Mouse (Mus musculus) bone marrow, adult 2 months (tissue): ENCODE measurements at regions not wholly inside any gene's neighbourhood (a gene's known extent, or its start where the extent isn't known, plus 50 kb on each side); places are given as distances from the start of the nearest gene placed in this dataset.

Experiments used
- H3K27ac ChIP-seq: fragments of 200-500 bp; 2 replicates; pipeline ENCODE4 v1.5.1; 2012; ENCODE audit warnings: low read depth, mild to moderate bottlenecking, control low read depth, inconsistent platforms, low read length; ENCODE audit not compliant: control insufficient read depth, poor library complexity, insufficient read depth
- H3K4me1 ChIP-seq: fragments of 200-500 bp; 2 replicates; pipeline ENCODE4 v1.6.1; 2011; ENCODE audit warnings: low read length; ENCODE audit not compliant: control insufficient read depth, insufficient read depth
- H3K4me3 ChIP-seq: fragments of 200-500 bp; replicated peaks from 2 replicates; pipeline ENCODE3; 2011; ENCODE audit warnings: mild to moderate bottlenecking, low read depth, low read length, control low read depth; ENCODE audit not compliant: control insufficient read depth
- CTCF ChIP-seq: fragments of 200-500 bp; IDR thresholded peaks from 2 replicates; pipeline ENCODE4 v1.5.1; 2011; ENCODE audit warnings: low read length, control low read depth; ENCODE audit not compliant: control insufficient read depth, insufficient read depth
- POLR2A ChIP-seq: fragments of 200-500 bp; IDR thresholded peaks from 2 replicates; pipeline ENCODE4 v1.6.1; 2011; ENCODE audit warnings: low read depth, mild to moderate bottlenecking, control low read depth, low read length, borderline replicate concordance; ENCODE audit not compliant: control insufficient read depth
- WGBS: fragments of 180-500 bp; shearing (Covaris S2); methylation state at CpG from one replicate; pipeline ENCODE4 v1.1.7; 2018; 5-methylcytosine and 5-hydroxymethylcytosine counted together

DNA sequence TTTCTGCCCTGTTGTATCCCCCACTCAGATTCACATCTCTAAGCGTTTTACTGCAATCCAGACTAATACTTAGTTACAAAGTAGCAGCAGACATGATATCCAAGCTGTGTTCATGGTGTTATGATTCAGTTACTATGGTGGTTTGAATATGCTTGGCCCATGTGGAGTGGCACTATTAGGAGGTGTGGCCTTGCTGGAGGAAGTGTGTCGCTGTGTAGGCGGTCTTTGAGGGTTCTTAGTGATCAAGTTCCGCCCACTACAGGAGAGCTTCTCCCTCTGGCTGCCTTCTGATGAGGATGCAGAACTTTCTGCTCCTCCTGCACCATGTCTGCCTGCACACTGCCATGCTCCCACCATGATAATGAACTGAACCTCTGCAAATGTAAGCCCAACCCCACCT, 162.8 kb downstream of the Gadd45g start:
- Histone ChIP-seq H3K4me3 (no peak overlapping the region), H3K4me1 (no peaks in the 10 kb centered on the region), H3K27ac (no peak overlapping the region)
- 73% methylated on average over 4 of the region's 4 CpGs for WGBS
- no peak for TF ChIP-seq CTCF
- no peak for TF ChIP-seq POLR2A

DNA sequence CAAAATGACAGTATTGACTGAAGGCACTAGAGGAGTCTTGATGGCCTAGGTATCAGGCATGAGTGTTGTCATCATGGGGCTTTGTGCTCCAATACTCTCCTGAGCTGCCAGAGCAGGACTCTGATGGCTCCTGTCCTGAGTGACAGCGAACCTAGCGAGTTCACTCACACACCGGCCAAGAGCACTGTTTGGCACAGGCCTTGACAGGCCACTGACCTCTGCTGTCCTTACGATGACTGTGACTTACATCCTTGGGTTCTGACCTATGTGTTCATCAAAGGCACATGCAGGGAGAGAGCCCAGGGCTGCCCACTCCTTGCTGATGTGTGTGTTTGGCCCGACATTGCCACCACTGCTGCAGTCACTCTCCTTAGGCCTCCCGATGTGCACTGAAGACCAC, 163.3 kb downstream of the Gadd45g start:
- Histone ChIP-seq H3K4me1 (no peaks in the 10 kb centered on the region), H3K4me3 (no peak overlapping the region), H3K27ac (no peak overlapping the region)
- TF ChIP-seq POLR2A: no peak
- no peak for TF ChIP-seq CTCF
- WGBS: 90% methylated on average over 6 of the region's 6 CpGs

DNA sequence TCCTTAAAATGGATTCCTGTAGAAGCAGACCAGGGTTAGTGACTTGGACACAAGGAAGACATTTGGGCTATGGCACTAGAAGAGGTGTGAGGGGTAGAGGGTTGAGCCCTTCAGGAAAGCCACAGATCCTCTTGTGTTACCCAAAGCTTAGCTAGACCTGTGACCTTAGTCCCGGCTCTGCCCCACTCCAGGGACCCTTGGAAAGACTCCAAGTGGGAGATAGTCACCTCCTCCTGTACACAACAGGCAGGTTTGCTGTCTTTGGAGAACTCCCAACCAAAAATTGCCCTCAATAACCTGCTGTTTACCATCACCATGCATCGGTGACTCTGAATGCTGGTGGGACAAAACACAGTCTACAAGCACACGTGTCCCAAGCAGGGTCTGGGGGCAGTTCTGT, 164.5 kb downstream of the Gadd45g start:
- WGBS: 74% methylated on average over 3 of the region's 3 CpGs
- no peak for TF ChIP-seq POLR2A
- no peak for TF ChIP-seq CTCF
- H3K4me1 ChIP-seq: no peaks in the 10 kb centered on the region

DNA sequence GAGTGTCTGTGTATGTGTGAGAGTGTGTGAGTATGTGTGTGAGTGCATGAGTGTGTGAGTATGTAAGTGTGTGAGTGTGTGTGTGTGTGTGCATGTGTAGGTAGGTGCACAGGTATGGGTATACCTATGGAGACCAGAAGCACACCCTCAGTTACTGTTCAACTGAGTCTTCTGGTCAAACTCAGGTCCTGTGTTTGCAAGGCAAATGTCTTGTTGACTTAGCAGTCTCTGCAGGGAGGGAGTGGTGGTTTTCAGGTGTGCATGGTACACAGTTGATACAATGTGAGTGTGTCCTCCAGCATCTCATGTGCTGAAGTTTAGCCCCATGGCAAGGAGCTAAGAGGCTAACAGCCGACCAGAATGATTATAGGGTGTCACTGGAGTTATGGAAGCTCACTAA, 166.7 kb downstream of the Gadd45g start:
- H3K4me3 ChIP-seq: no peak overlapping the region
- no peaks in the 10 kb centered on the region; the same call in 1 of the 2 replicates for H3K4me1 ChIP-seq
- no peak for TF ChIP-seq POLR2A
- H3K27ac ChIP-seq: no peak overlapping the region
- WGBS: 70% methylated on average over 1 of the region's 1 CpGs

More for the DNA sequence above, 164.5 kb downstream of the Gadd45g start:
- Histone ChIP-seq H3K27ac (no peak overlapping the region), H3K4me3 (no peak overlapping the region)

DNA sequence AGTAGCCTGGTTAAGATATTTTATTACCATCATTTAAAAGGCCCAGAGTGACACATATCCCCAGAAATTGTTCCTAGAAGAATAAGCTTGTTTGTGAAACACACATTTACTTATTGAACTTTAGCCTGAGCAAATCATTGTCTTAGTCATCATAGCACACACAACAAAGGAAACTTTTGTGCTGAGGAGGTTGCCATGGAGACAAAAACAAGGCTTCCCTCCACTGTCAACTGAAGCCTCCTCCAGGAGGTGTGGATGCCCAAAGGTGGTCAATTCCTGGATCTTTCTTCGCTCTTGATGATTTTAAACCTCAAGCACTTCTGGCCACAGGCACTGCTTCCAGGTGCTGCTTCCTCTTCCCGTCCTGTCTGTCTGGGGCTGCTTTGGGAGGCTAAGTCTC, 167.3 kb downstream of the Gadd45g start:
- H3K4me1 ChIP-seq: no peaks in the 10 kb centered on the region; the same call in 1 of the 2 replicates
- no peak for TF ChIP-seq POLR2A
- no peak for TF ChIP-seq CTCF
- WGBS: 64% methylated on average over 2 of the region's 2 CpGs
- H3K27ac ChIP-seq: no peak overlapping the region
- H3K4me3 ChIP-seq: no peak overlapping the region

DNA sequence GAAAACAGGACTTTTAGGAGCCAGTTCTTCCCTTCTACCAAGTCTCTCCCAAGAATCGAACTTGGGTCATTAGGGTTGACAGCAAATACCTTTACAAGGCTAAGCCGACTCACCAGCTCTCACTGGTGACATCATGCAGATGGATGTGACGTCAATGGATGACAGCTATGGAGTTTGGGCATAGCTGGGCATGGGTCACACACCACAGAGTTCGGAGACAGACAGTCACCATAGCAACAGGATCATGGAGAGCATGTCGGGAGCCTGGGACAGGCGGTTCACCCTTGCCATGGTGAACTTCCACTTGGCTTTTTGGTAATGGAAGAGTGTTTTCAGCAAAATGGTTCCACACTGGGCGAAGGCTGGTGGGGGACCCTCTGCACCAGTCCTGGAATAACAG, 168.1 kb downstream of the Gadd45g start:
- 84% methylated on average over 7 of the region's 7 CpGs for whole genome bisulfite sequencing
- H3K27ac ChIP-seq: no peak overlapping the region
- no peak for TF ChIP-seq CTCF
- no peak for TF ChIP-seq POLR2A
- no peaks in the 10 kb centered on the region; the same call in 1 of the 2 replicates for H3K4me1 ChIP-seq
- no peak overlapping the region for H3K4me3 ChIP-seq

DNA sequence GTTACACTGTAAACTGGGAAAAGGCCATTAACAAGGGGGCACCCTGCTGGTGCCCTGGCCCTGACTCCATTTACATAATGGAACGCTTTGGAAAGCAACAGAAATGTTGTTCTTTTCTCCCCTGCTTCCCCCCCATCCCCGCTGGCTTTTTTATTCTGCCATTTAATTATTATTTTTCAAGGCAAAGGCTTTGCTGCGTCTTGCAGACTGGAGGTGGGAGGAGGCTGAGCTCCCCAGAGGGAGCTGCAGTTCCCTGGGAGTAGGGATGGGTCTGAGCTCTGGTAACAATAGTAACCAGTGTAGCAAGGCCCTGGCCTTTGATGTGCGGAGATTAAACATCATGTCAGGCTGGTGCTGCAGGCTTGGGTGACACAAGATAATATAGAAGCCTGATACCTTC, 168.6 kb downstream of the Gadd45g start:
- WGBS: 79% methylated on average over 4 of the region's 4 CpGs
- H3K4me1 ChIP-seq: no peaks in the 10 kb centered on the region; the same call in 1 of the 2 replicates
- no peak overlapping the region for H3K4me3 ChIP-seq
- no peak overlapping the region for H3K27ac ChIP-seq
- TF ChIP-seq POLR2A (no peak), CTCF (no peak)

DNA sequence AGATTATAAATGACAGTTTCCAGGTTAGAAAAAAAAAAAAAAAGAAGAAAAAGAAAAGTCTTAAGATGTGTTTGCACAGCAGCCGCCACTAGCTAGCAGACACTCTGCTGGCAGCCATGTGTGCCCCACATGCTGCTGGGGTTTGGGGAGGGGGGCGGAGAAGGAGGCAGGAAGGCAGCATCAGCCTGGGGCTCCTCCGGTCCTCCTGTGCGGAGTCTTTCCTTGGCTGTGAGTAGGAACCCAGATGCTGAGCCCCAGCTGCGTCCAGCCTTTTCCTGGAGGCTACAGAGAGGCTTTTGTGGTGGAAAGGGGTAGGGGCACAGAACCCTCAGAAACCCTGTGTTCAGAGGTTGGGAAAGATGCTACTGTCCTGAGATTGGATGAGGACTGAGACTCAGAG, 169.0 kb downstream of the Gadd45g start:
- no peak overlapping the region for H3K27ac ChIP-seq
- H3K4me1 ChIP-seq: no peaks in the 10 kb centered on the region; the same call in 1 of the 2 replicates
- TF ChIP-seq POLR2A (no peak), CTCF (no peak)
- no peak overlapping the region for H3K4me3 ChIP-seq
- 91% methylated on average over 5 of the region's 5 CpGs for WGBS

DNA sequence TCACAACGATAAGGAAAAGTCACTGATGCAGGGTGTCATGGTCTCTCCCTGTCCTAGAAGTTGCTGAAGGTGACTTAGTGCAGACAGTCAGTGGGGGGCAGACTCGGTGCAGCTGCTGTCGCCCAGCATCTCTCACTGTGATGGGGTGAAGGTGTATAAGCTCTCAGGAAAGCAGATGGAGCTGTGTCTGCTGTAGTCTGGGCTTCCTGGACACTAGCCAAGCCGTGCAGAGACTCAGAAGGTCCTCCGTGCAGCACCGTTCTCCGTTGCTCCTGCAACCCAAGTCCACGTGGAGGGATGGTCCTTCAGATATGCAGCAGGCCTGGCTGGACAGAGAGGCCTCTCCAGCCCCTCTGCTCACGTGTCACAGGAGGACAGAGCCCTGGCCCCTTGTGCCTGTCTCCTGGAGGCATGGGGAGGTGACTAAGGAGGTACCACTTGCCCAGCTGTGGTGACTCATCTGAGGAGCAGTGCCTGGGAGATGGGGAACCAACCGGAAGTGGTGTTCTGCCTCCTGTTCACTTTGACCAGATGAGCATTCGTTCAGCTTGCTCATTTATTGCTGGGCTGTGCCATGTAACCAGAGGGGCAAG, 171.2 kb downstream of the Gadd45g start:
- Histone ChIP-seq H3K27ac (no peak overlapping the region; the same call in 1 of the 2 replicates), H3K4me1 (no peaks in the 10 kb centered on the region; the same call in 1 of the 2 replicates), H3K4me3 (no peak overlapping the region)
- TF ChIP-seq CTCF: no peak
- no peak for TF ChIP-seq POLR2A
- WGBS: 62% methylated on average over 11 of the region's 11 CpGs
